Mouse (Mus musculus): Measurements from ENCODE around the gene Usp43.
A peak's percentile ranks its signal among the peaks of the same experiment; 100 is the strongest.

Gene Usp43

GRCm38 (mm10) chr11:67897064-67897560, 24.8 kb downstream of the Usp43 start:
- DNase-seq: peak; percentile 80

- no peak for DNase-seq
Measured at GRCm38 (mm10) chr11:67895641-67896040, 26.3 kb downstream of the Usp43 start.

- no peak for DNase-seq
Measured at GRCm38 (mm10) chr11:67888521-67888920, 33.4 kb downstream of the Usp43 start.

GRCm38 (mm10) chr11:67885921-67886320, 36.0 kb downstream of the Usp43 start:
- no peak for DNase-seq

GRCm38 (mm10) chr11:67865521-67866197, 56.3 kb downstream of the Usp43 start:
- DNase-seq: no peak

- no peak for DNase-seq
Measured at GRCm38 (mm10) chr11:67865100-67865499, 56.9 kb downstream of the Usp43 start.

- no peak for DNase-seq
Measured at GRCm38 (mm10) chr11:67861399-67861838, 60.5 kb downstream of the Usp43 start.

GRCm38 (mm10) chr11:67860743-67861398, 61.1 kb downstream of the Usp43 start:
- no peak for DNase-seq

- DNase-seq: no peak
Measured at GRCm38 (mm10) chr11:67858518-67858917, 63.4 kb downstream of the Usp43 start.

GRCm38 (mm10) chr11:67855035-67855434, 66.9 kb downstream of the Usp43 start:
- DNase-seq: peak; percentile 49

- no peak for DNase-seq
Measured at GRCm38 (mm10) chr11:67853996-67854395, 68.0 kb downstream of the Usp43 start.

- no peak for DNase-seq
Measured at GRCm38 (mm10) chr11:67851770-67852169, 70.2 kb downstream of the Usp43 start.

GRCm38 (mm10) chr11:67845193-67845592, 76.8 kb downstream of the Usp43 start:
- no peak for DNase-seq

- DNase-seq: no peak
Measured at GRCm38 (mm10) chr11:67839810-67840209, 82.1 kb downstream of the Usp43 start.

- no peak for DNase-seq
Measured at GRCm38 (mm10) chr11:67835408-67836078, 86.4 kb downstream of the Usp43 start.

GRCm38 (mm10) chr11:67831820-67832219, 90.1 kb downstream of the Usp43 start:
- no peak for DNase-seq

- DNase-seq: no peak
Measured at GRCm38 (mm10) chr11:67829530-67829929, 92.4 kb downstream of the Usp43 start.

GRCm38 (mm10) chr11:67828360-67829059, 93.4 kb downstream of the Usp43 start:
- DNase-seq: peak; percentile 39

GRCm38 (mm10) chr11:67821560-67821959, 100.4 kb downstream of the Usp43 start:
- no peak for DNase-seq

- DNase-seq: peak; percentile 69
Measured at GRCm38 (mm10) chr11:67820221-67820620, 101.7 kb downstream of the Usp43 start.

- DNase-seq: peak; percentile 66
Measured at GRCm38 (mm10) chr11:67819604-67820003, 102.3 kb downstream of the Usp43 start.

GRCm38 (mm10) chr11:67811535-67811934, 110.4 kb downstream of the Usp43 start:
- peak; percentile 52 for DNase-seq

GRCm38 (mm10) chr11:67808051-67808450, 113.9 kb downstream of the Usp43 start:
- DNase-seq: no peak
